Mouse (Mus musculus) left cerebral cortex, adult 9 months (tissue): ENCODE data around the gene Sclt1.

Experiments
- DNase-seq, 2 experiments: peaks; one replicate each; pipeline ENCODE4 v3.0.0; 2022; ENCODE audit warnings: low spot score in 2 of 2

The Sclt1 gene

GRCm38 (mm10) chr3:41586917-41587316, 155.4 kb downstream of the Sclt1 start:
- DNase-seq = no peak

- no peak for DNase-seq
Observed at GRCm38 (mm10) chr3:41586330-41586729, 156.0 kb downstream of the Sclt1 start.

- DNase-seq = no peak
Observed at GRCm38 (mm10) chr3:41585548-41585947, 156.8 kb downstream of the Sclt1 start.

GRCm38 (mm10) chr3:41583621-41584020, 158.7 kb downstream of the Sclt1 start:
- no peak for DNase-seq

- no peak for DNase-seq
Observed at GRCm38 (mm10) chr3:41583092-41583491, 159.2 kb downstream of the Sclt1 start.

GRCm38 (mm10) chr3:41582256-41582655, 160.1 kb downstream of the Sclt1 start:
- no peak for DNase-seq

- DNase-seq = no peak
Observed at GRCm38 (mm10) chr3:41581436-41581835, 160.9 kb downstream of the Sclt1 start.

- no peak for DNase-seq
Observed at GRCm38 (mm10) chr3:41580401-41581323, 161.7 kb downstream of the Sclt1 start.

GRCm38 (mm10) chr3:41579873-41580272, 162.4 kb downstream of the Sclt1 start:
- no peak for DNase-seq

GRCm38 (mm10) chr3:41577240-41577639, 165.1 kb downstream of the Sclt1 start:
- no peak for DNase-seq
